Mouse (Mus musculus) CD8-positive naive resting alpha-beta T cell, adult 57 days (primary cell): ENCODE measurements around the gene Ncs1. TPM values are rescaled to one million over a fixed set of nuclear protein-coding genes. Genes with fewer than 3 reads are reported as not detected.

Source experiments
- total RNA-seq: library from RNA; stranded (reverse); gene quantifications from one replicate; pipeline ENCODE4 v1.2.4, GENCODE M21; 2023

Gene Ncs1
- not detected for total RNA-seq

GRCm38 (mm10) chr2:31245491-31246141 is at the start of gene Ncs1:
Gene Ncs1 (plus strand): TSS chr2:31245823.

GRCm38 (mm10) chr2:31314007-31314465 is 68.4 kb downstream of the Ncs1 start, which contains the start of gene Hmcn2:
Gene Hmcn2 (plus strand): TSS chr2:31314415.

Other genes with a start within 250 kb of the Ncs1 start
- gene Fnbp1, start 103.8 kb upstream of the Ncs1 start, total RNA-seq: 237 TPM
- 48.2 TPM for gene Gpr107, start 93.5 kb upstream of the Ncs1 start, total RNA-seq
- 0.31 TPM for gene Hmcn2, start 68.6 kb downstream of the Ncs1 start, total RNA-seq
- gene Ass1, start 224.4 kb downstream of the Ncs1 start, total RNA-seq: 43.4 TPM